Mouse (Mus musculus) T-helper 1 cell (primary cell): Measurements from ENCODE around the gene Arrdc2.

Source experiments
- in situ Hi-C: fragments of 300-600 bp; cut with MboI, MseI; formaldehyde crosslinking; loops from one replicate; pipeline ENCODE4 v1.15.1; 2025; ENCODE audit warnings: high pct_unique_total_duplicates

Gene Arrdc2

GRCm38 (mm10) chr8:70839408-70840351, at the start of gene Arrdc2:
Gene Arrdc2 (minus strand): TSS chr8:70839720.
- in situ Hi-C loops, result no loop called here

- in situ Hi-C loops, result no loop called here
These were observed 48.1 kb upstream of the Arrdc2 start for GRCm38 (mm10) chr8:70887669-70888068.

GRCm38 (mm10) chr8:70885612-70886011, 46.1 kb upstream of the Arrdc2 start:
- in situ Hi-C loops, result no loop called here

- in situ Hi-C loops, result no loop called here
These were observed 45.2 kb upstream of the Arrdc2 start for GRCm38 (mm10) chr8:70884683-70885082.

- in situ Hi-C loops, result no loop called here
These were observed 44.7 kb upstream of the Arrdc2 start for GRCm38 (mm10) chr8:70884186-70884585.

GRCm38 (mm10) chr8:70880546-70880945, 41.0 kb upstream of the Arrdc2 start:
- in situ Hi-C loops, result no loop called here

- in situ Hi-C loops, result no loop called here
These were observed 40.6 kb upstream of the Arrdc2 start for GRCm38 (mm10) chr8:70880126-70880525.

- in situ Hi-C loops, result no loop called here
These were observed 40.0 kb upstream of the Arrdc2 start for GRCm38 (mm10) chr8:70879500-70879899.

- in situ Hi-C loops, result no loop called here
These were observed 38.7 kb upstream of the Arrdc2 start for GRCm38 (mm10) chr8:70878178-70878577.

- in situ Hi-C loops, result no loop called here
These were observed 36.9 kb upstream of the Arrdc2 start for GRCm38 (mm10) chr8:70876382-70876781.

- in situ Hi-C loops, result no loop called here
These were observed 34.9 kb upstream of the Arrdc2 start for GRCm38 (mm10) chr8:70874441-70874840.

GRCm38 (mm10) chr8:70873364-70873985, 34.0 kb upstream of the Arrdc2 start, which contains the start of gene Ccdc124:
Gene Ccdc124 (minus strand): TSS chr8:70873935.
- in situ Hi-C loops, result no loop called here

GRCm38 (mm10) chr8:70872643-70873363, 33.3 kb upstream of the Arrdc2 start:
- in situ Hi-C loops, result no loop called here

- in situ Hi-C loops, result no loop called here
These were observed 31.8 kb upstream of the Arrdc2 start for GRCm38 (mm10) chr8:70871195-70871807.

GRCm38 (mm10) chr8:70869601-70870041, 30.1 kb upstream of the Arrdc2 start:
- in situ Hi-C loops, result no loop called here

GRCm38 (mm10) chr8:70869199-70869571, 29.7 kb upstream of the Arrdc2 start:
- in situ Hi-C loops, result no loop called here

- in situ Hi-C loops, result no loop called here
These were observed 29.2 kb upstream of the Arrdc2 start for GRCm38 (mm10) chr8:70868559-70869198.

- in situ Hi-C loops, result no loop called here
These were observed 27.0 kb upstream of the Arrdc2 start for GRCm38 (mm10) chr8:70866566-70866965.

GRCm38 (mm10) chr8:70866001-70866520, 26.5 kb upstream of the Arrdc2 start:
- in situ Hi-C loops, result no loop called here

GRCm38 (mm10) chr8:70865350-70866000, 26.0 kb upstream of the Arrdc2 start:
- in situ Hi-C loops, result no loop called here
